ENCODE assay signal across 22 mouse cellular contexts in the genomic region with DNA sequence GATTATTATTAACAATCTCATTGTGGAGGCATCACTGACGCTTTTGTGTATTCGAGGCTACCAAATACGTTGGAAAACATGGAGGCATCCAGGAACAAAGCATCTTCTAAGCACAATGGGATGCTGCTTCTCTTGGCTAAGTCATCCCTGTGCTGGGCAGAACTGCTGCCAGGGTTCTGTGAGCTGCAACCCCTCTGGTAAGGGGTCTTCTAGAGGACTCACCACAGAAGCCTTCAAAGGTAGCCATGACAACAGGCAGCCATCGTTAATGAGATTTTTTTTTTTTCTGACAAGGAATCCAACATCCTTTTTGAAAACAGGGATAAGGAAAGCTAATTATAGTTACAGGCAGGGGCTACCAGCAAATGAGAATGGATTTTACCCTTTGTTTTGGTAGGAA. TPM values are rescaled to one million over a fixed set of nuclear protein-coding genes. Genes with fewer than 3 reads are reported as not detected.
DNase-seq lines count a peak whose midpoint lies in the region; ATAC-seq and TF ChIP-seq lines count a peak whose summit lies in the region.
"Had no signal": no experiment of that assay in that cellular context is flagged by ENCODE, and none has a peak within 500 bp of the region (broad histone marks: within the 10 kb centered on the region; RNA-seq: fewer than 3 reads in every experiment).

No protein-coding gene starts in this region.

- peak; percentile 83; the same call in 1 of the 2 replicates for ATAC-seq in forebrain, embryonic 11.5 days (replicated peaks; ENCODE audit: low FRiP score)
- no peak for ATAC-seq in hindbrain, embryonic 13.5 days (ENCODE audit: low FRiP score)
- ATAC-seq in midbrain, embryonic 13.5 days: peak; percentile 92
- ATAC-seq: activated CD4-positive, CD25-positive, alpha-beta regulatory T cell, adult 4 months had no signal

- H3K27me3 ChIP-seq in forebrain, embryonic 11.5 days (ENCODE audit: control insufficient read depth, insufficient read depth, low read length): no peaks in the 10 kb centered on the region
- no peaks in the 10 kb centered on the region for H3K27me3 ChIP-seq in hindbrain, embryonic 13.5 days
- H3K27me3 ChIP-seq in midbrain, embryonic 13.5 days: no peaks in the 10 kb centered on the region
- H3K27me3 ChIP-seq: liver, embryonic 13.5 days; neural tube, embryonic 13.5 days had no signal

- 23% methylated on average over 4 of the region's 4 CpGs for WGBS in forebrain, embryonic 11.5 days
- 45% methylated on average over 4 of the region's 4 CpGs for WGBS in hindbrain, embryonic 13.5 days
- 19% methylated on average over 4 of the region's 4 CpGs for WGBS in midbrain, embryonic 13.5 days

- peak; percentile 84 for DNase-seq in brain, embryonic 14.5 days (ENCODE audit: low read depth)
- peak; percentile 63 for DNase-seq in forebrain, embryonic 11.5 days (ENCODE audit: low spot score)
- DNase-seq in cerebellum, adult 11 months: no peak
- DNase-seq in kidney, adult 11 months: no peak
- no peak for DNase-seq in lung, postnatal 14 days
- DNase-seq: adrenal gland, postnatal 10 days; cerebellum, adult 9-10 months; kidney, adult 18-20 months; layer of hippocampus, adult 9-11 months; liver, embryonic 13.5 days; lung, embryonic 14.5 days; lung, postnatal 4 days; thymus, adult 18-20 months; thymus, postnatal 4 days had no signal

- no peak overlapping the region for H3K4me2 ChIP-seq in forebrain, embryonic 11.5 days (ENCODE audit: low read depth, low read length, severe bottlenecking)
- H3K4me2 ChIP-seq in hindbrain, embryonic 13.5 days: no peak overlapping the region
- H3K4me2 ChIP-seq in midbrain, embryonic 13.5 days (replicated peaks): no peak overlapping the region
- H3K4me2 ChIP-seq: liver, embryonic 13.5 days; lung, embryonic 14.5 days; neural tube, embryonic 13.5 days had no signal

- H3K9ac ChIP-seq in forebrain, embryonic 11.5 days (ENCODE audit: low read length): no peak overlapping the region
- H3K9ac ChIP-seq in hindbrain, embryonic 13.5 days: no peak overlapping the region
- no peak overlapping the region for H3K9ac ChIP-seq in midbrain, embryonic 13.5 days (replicated peaks)
- H3K9ac ChIP-seq: liver, embryonic 13.5 days; lung, embryonic 14.5 days; neural tube, embryonic 13.5 days had no signal

- TF ChIP-seq POLR2A in brain, embryonic 14.5 days (IDR thresholded peaks at IDR 0.05; ENCODE audit: borderline replicate concordance, extremely low read depth, insufficient read depth, insufficient read length, poor library complexity, severe bottlenecking): no peak

- H3K27ac ChIP-seq in forebrain, embryonic 11.5 days (ENCODE audit: low read depth, low read length): peak overlapping the region; percentile 53; the same call in 1 of the 2 replicates
- 0 out of 2 replicates have a peak overlapping the region, but pooled peaks have one; percentile 52 for H3K27ac ChIP-seq in hindbrain, embryonic 13.5 days
- H3K27ac ChIP-seq in midbrain, embryonic 13.5 days: peak overlapping the region; percentile 64
- H3K27ac ChIP-seq: kidney, postnatal 0 days; left cerebral cortex, adult 2 months; liver, embryonic 13.5 days; neural tube, embryonic 13.5 days had no signal

- H3K9me3 ChIP-seq in forebrain, embryonic 11.5 days (ENCODE audit: control insufficient read depth, low read length): no peaks in the 10 kb centered on the region
- H3K9me3 ChIP-seq in hindbrain, embryonic 13.5 days: no peaks in the 10 kb centered on the region
- no peaks in the 10 kb centered on the region for H3K9me3 ChIP-seq in midbrain, embryonic 13.5 days
- H3K9me3 ChIP-seq: liver, embryonic 13.5 days; neural tube, embryonic 13.5 days had no signal

- no peak overlapping the region for H3K4me3 ChIP-seq in forebrain, embryonic 11.5 days (ENCODE audit: low read depth, low read length)
- no peak overlapping the region for H3K4me3 ChIP-seq in hindbrain, embryonic 13.5 days
- no peak overlapping the region for H3K4me3 ChIP-seq in midbrain, embryonic 13.5 days (replicated peaks)
- H3K4me3 ChIP-seq: left cerebral cortex, adult 2 months; liver, embryonic 13.5 days; myocyte; neural tube, embryonic 13.5 days had no signal

- no peaks in the 10 kb centered on the region; the same call in 1 of the 2 replicates for H3K4me1 ChIP-seq in forebrain, embryonic 11.5 days (replicated peaks; ENCODE audit: control insufficient read depth, insufficient read depth, low read length)
- H3K4me1 ChIP-seq in hindbrain, embryonic 13.5 days (replicated peaks): peaks cover 11% of the 10 kb centered on the region; the same call in 1 of the 2 replicates
- peaks cover 10% of the 10 kb centered on the region for H3K4me1 ChIP-seq in midbrain, embryonic 13.5 days (replicated peaks)
- H3K4me1 ChIP-seq: liver, embryonic 13.5 days had no signal

- H3K36me3 ChIP-seq in forebrain, embryonic 11.5 days (ENCODE audit: control insufficient read depth, insufficient read depth, low read length): no peaks in the 10 kb centered on the region
- no peaks in the 10 kb centered on the region for H3K36me3 ChIP-seq in hindbrain, embryonic 13.5 days
- H3K36me3 ChIP-seq in midbrain, embryonic 13.5 days: no peaks in the 10 kb centered on the region
- H3K36me3 ChIP-seq: liver, embryonic 13.5 days; neural tube, embryonic 13.5 days had no signal

- no peak for TF ChIP-seq CTCF in brain, embryonic 14.5 days (IDR thresholded peaks at IDR 0.05; ENCODE audit: borderline replicate concordance, extremely low read depth, insufficient read depth, insufficient read length)

RNA-seq across cellular contexts. Expression of a gene that starts 13.7 kb away (rescaled TPM):
- 1.00 and 1.3 TPM in 2 replicates for polyA plus RNA-seq in brain, embryonic 14.5 days (2012; rRNA removed)
- 0.27 and 0.59 TPM in 2 replicates for polyA plus RNA-seq in forebrain, embryonic 11.5 days (2014; fragmentation: Nextera tagmentation; extraction: Ambion mirVana)
- 0.75 and 0.81 TPM in 2 replicates for polyA plus RNA-seq in hindbrain, embryonic 13.5 days (2015; fragmentation: Nextera tagmentation; extraction: Ambion mirVana)
- 0.66 and 0.96 TPM in 2 replicates for polyA plus RNA-seq in midbrain, embryonic 13.5 days (2015; fragmentation: Nextera tagmentation; extraction: Ambion mirVana)
- polyA plus RNA-seq: activated CD4-positive, CD25-positive, alpha-beta regulatory T cell, adult 4 months; C2C12; myocyte had no signal

Comparison
In these comparisons a context has a peak if more than half of its experiments do, and no peak if none do; other contexts are left out.
1. DNase-seq: peak in brain, embryonic 14.5 days (single experiment) and forebrain, embryonic 11.5 days (single experiment); none in cerebellum, adult 11 months (single experiment), kidney, adult 11 months (single experiment) and lung, postnatal 14 days (single experiment).
2. Peak in every context shown above with its lines, with median percentiles within 50 percentile points of each other: H3K27ac ChIP-seq.